Mouse (Mus musculus): ENCODE data around the gene Tmem135. TPM values are rescaled to one million over a fixed set of nuclear protein-coding genes. Genes with fewer than 3 reads are reported as not detected.

Gene Tmem135
- total and polyA plus RNA-seq, 3 experiments, result 18.0 to 31.0 (median 30.0) TPM

DNA sequence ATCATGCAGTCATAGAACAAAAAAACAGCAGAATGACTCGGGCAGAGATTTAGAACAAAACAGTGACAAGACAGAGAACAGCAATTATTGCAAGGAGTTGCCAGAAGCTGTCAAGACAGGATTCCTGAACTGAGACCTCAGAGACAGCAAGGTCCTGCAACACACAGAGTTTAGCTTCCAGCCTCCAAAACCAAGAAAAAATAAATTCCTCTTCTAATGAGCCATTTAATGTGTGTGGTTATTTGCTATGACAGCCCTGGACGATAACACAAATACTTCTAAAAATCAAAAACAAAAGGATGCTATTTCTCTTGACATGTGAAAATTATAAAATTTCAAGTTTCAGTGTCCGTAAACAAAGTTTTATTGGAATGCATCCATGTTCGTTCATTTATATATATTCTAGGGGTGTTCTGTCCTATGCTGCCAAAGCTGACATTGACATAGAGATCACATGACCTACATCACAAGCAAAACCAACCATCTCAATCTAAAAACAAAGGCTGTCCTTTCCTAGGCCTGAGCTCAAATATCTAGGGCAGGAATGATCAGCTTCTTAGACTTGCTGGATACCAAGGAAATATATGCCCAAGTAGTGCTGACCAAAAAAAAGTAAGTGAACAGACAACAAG is 146.0 kb downstream of the Tmem135 start:
- DNase-seq (ENCODE audit: extremely low read depth), result no peak
- Histone ChIP-seq H3K4me3 (replicated peaks in 1 of 3; ENCODE audit: low read depth in 2 of 3, low read length in 2 of 3, poor library complexity in 1 of 3) (no peak overlapping the region), H3K9ac (ENCODE audit: insufficient read depth, low read depth) (no peak overlapping the region), H3K27me3 (replicated peaks) (no peaks in the 10 kb centered on the region), H3K79me2 (replicated peaks; ENCODE audit: control insufficient read depth, extremely low read depth, insufficient read depth, poor library complexity, severe bottlenecking) (no peaks in the 10 kb centered on the region; the same call in 1 of the 2 replicates), H3K27ac (ENCODE audit: insufficient read depth, low read depth) (no peak overlapping the region), H3K9me3 (replicated peaks; ENCODE audit: low read length) (no peaks in the 10 kb centered on the region), H3K36me3 (replicated peaks in 1 of 2; ENCODE audit: control insufficient read depth in 1 of 2, insufficient read depth in 1 of 2, low read length in 1 of 2) (peaks cover 0 to 3% of the 10 kb centered on the region in 2 experiments), H3K4me2 (ENCODE audit: insufficient read depth, low read depth, poor library complexity, severe bottlenecking) (no peak overlapping the region), H3K4me1 (ENCODE audit: control insufficient read depth in 1 of 2, insufficient read depth in 2 of 2) (peaks cover 5 to 23% of the 10 kb centered on the region in 2 experiments)
- dilution Hi-C loops (cut with MboI; ENCODE audit: extremely low pct_ligation_motif_present, extremely low pct_unique_long_range_greater_than_20kb, low sequenced_read_pairs), result no loop called here
- in situ Hi-C loops (cut with MboI; ENCODE audit: low pct_ligation_motif_present, low pct_unique_long_range_greater_than_20kb, low sequenced_read_pairs), result no loop called here
- TF ChIP-seq CHD2 (IDR thresholded peaks at IDR 0.05; ENCODE audit: low read length) (no peak), RAD21 (IDR thresholded peaks at IDR 0.05; ENCODE audit: low read depth, low read length) (no peak), CTCF (conservative IDR thresholded peaks at IDR 0.05 in 1 of 2, IDR thresholded peaks at IDR 0.05 in 1 of 2; ENCODE audit: low read depth in 2 of 2, low read length in 2 of 2) (no peak), UBTF (IDR thresholded peaks at IDR 0.05; ENCODE audit: low read depth, low read length) (no peak), ETS1 (conservative IDR thresholded peaks at IDR 0.05; ENCODE audit: low read depth, low read length) (no peak)

DNA sequence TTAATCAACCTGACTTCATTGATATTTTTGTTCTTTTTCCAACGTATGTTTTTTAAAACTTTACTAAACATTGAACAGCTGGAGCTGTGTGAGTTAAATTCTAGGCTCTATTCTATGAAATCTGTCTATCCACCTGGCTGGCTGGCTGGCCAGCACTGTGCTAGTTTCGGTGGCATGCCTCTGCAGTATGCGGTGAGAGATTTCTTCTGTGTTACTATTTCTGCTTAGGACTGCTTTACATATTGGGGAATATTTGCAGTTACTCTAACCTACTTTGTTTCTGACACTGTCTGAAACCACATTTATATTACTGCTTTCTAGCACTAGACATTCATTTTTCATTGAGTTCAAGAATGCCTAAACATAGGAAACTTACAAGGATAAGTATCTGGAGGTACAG is 150.2 kb downstream of the Tmem135 start:
- in situ Hi-C loops (cut with MboI; ENCODE audit: low pct_ligation_motif_present, low pct_unique_long_range_greater_than_20kb, low sequenced_read_pairs), result no loop called here
- TF ChIP-seq ETS1 (conservative IDR thresholded peaks at IDR 0.05; ENCODE audit: low read depth, low read length) (peak; percentile 79), ZKSCAN1 (IDR thresholded peaks at IDR 0.05; ENCODE audit: borderline replicate concordance, low read depth, low read length) (no peak), USF2 (conservative IDR thresholded peaks at IDR 0.05; ENCODE audit: low read depth, low read length) (no peak), BHLHE40 (IDR thresholded peaks at IDR 0.05; ENCODE audit: low read depth, low read length) (peak; percentile 90), MAFK (IDR thresholded peaks at IDR 0.05; ENCODE audit: insufficient replicate concordance, low read length) (peak; percentile 63; the same call in 1 of the 2 replicates), ZNF384 (IDR thresholded peaks at IDR 0.05; ENCODE audit: low read depth, low read length) (no peak), TCF12 (IDR thresholded peaks at IDR 0.05; ENCODE audit: low read depth, low read length) (peak; percentile 83), RCOR1 (conservative IDR thresholded peaks at IDR 0.05; ENCODE audit: low read depth, low read length) (no peak; the same call in 1 of the 2 replicates), POLR2AphosphoS2 (IDR thresholded peaks at IDR 0.05; ENCODE audit: low read depth, low read length) (no peak), MYC (IDR thresholded peaks at IDR 0.05; ENCODE audit: low read depth, low read length) (0 out of 2 replicates have a peak, but pooled peaks have one; percentile 66), SIN3A (IDR thresholded peaks at IDR 0.05; ENCODE audit: low read length) (0 out of 2 replicates have a peak, but pooled peaks have one; percentile 30), EP300 (IDR thresholded peaks at IDR 0.05; ENCODE audit: low read length) (peak; percentile 93), MAZ (IDR thresholded peaks at IDR 0.05; ENCODE audit: low read depth, low read length) (no peak), MEF2A (IDR thresholded peaks at IDR 0.05; ENCODE audit: borderline replicate concordance, low read depth, low read length) (peak; percentile 98), MAX (IDR thresholded peaks at IDR 0.05; ENCODE audit: low read length) (0 out of 2 replicates have a peak, but pooled peaks have one; percentile 22), IRF4 (IDR thresholded peaks at IDR 0.05; ENCODE audit: low read depth, low read length) (peak; percentile 91)

More for the DNA sequence above, 150.2 kb downstream of the Tmem135 start:
- peak; percentile 66 for DNase-seq (ENCODE audit: extremely low read depth)
- H3K4me1 ChIP-seq (ENCODE audit: control insufficient read depth in 1 of 2, insufficient read depth in 2 of 2), result peaks cover 5 to 45% of the 10 kb centered on the region in 2 experiments
- no peaks in the 10 kb centered on the region for H3K9me3 ChIP-seq (replicated peaks; ENCODE audit: low read length)
- H3K27ac ChIP-seq (ENCODE audit: insufficient read depth, low read depth), result no peak overlapping the region
- dilution Hi-C loops (cut with MboI; ENCODE audit: extremely low pct_ligation_motif_present, extremely low pct_unique_long_range_greater_than_20kb, low sequenced_read_pairs), result no loop called here
- peaks cover 3% of the 10 kb centered on the region; the same call in 1 of the 2 replicates for H3K79me2 ChIP-seq (replicated peaks; ENCODE audit: control insufficient read depth, extremely low read depth, insufficient read depth, poor library complexity, severe bottlenecking)
- H3K4me2 ChIP-seq (ENCODE audit: insufficient read depth, low read depth, poor library complexity, severe bottlenecking), result peak overlapping the region; percentile 29; the same call in 1 of the 2 replicates
- H3K27me3 ChIP-seq (replicated peaks), result no peaks in the 10 kb centered on the region
- H3K9ac ChIP-seq (ENCODE audit: insufficient read depth, low read depth), result no peak overlapping the region
- peaks cover 0 to 3% of the 10 kb centered on the region in 2 experiments for H3K36me3 ChIP-seq (replicated peaks in 1 of 2; ENCODE audit: control insufficient read depth in 1 of 2, insufficient read depth in 1 of 2, low read length in 1 of 2)
- H3K4me3 ChIP-seq (replicated peaks in 1 of 3; ENCODE audit: low read depth in 2 of 3, low read length in 2 of 3, poor library complexity in 1 of 3), result no peak overlapping the region

Data from CH12.LX (cell line).